Mouse (Mus musculus): ENCODE results near the gene Lzts2. TPM values are rescaled to one million over a fixed set of nuclear protein-coding genes. Genes with fewer than 3 reads are reported as not detected.

Lzts2 gene
- polyA plus RNA-seq, 1 experiment from 2014 or later = 51.4 TPM

Other genes starting within 250 kb of the Lzts2 start
- gene Slf2, start 83.3 kb upstream of the Lzts2 start, polyA plus RNA-seq (2016; fragmentation: Nextera tagmentation; extraction: Ambion mirVana) = 48.7 and 53.3 TPM in 2 replicates
- gene Sema4g, start 25.3 kb upstream of the Lzts2 start, polyA plus RNA-seq (2016; fragmentation: Nextera tagmentation; extraction: Ambion mirVana) = 7.0 and 7.5 TPM in 2 replicates
- gene Twnk, start 8.8 kb upstream of the Lzts2 start, polyA plus RNA-seq (2016; fragmentation: Nextera tagmentation; extraction: Ambion mirVana) = 23.5 and 23.9 TPM in 2 replicates
- gene Mrpl43, start 8.0 kb upstream of the Lzts2 start, polyA plus RNA-seq (2016; fragmentation: Nextera tagmentation; extraction: Ambion mirVana) = 71.0 and 75.8 TPM in 2 replicates
- 0.45 and 0.50 TPM in 2 replicates for gene Pdzd7, start 31.3 kb downstream of the Lzts2 start, polyA plus RNA-seq (2016; fragmentation: Nextera tagmentation; extraction: Ambion mirVana)
- gene Sfxn3, start 33.1 kb downstream of the Lzts2 start, polyA plus RNA-seq (2016; fragmentation: Nextera tagmentation; extraction: Ambion mirVana) = 30.3 and 30.4 TPM in 2 replicates
- gene Kazald1, start 60.8 kb downstream of the Lzts2 start, polyA plus RNA-seq (2016; fragmentation: Nextera tagmentation; extraction: Ambion mirVana) = 0.86 and 0.95 TPM in 2 replicates
- gene Tlx1, start 136.3 kb downstream of the Lzts2 start, polyA plus RNA-seq (2016; fragmentation: Nextera tagmentation; extraction: Ambion mirVana) = 0.11 TPM in 1 of 2 replicates, not detected in the other
- not detected in 2 replicates for gene Lbx1, start 221.4 kb downstream of the Lzts2 start, polyA plus RNA-seq (2016; fragmentation: Nextera tagmentation; extraction: Ambion mirVana)